In the genomic region with DNA sequence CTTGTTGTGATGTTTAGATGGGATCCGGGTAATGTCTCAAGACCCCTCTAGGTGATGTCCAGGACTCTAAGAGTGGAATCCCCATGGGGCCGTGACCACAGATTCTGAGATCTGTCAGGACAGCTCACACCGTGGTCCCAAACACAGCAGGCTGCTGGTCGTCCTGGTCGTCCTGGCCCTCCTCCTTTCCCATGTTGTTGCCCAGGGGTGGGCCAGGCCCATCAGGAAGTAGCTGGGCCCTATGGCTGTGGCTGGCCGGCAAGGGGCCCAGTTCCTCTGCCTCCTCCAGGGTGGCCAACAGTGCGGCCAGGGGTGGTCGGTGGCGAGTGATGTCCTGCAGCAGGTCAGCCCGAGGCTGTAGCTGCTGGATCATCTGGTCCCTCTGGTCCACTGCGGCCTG, we compare ENCODE assay signal across 11 mouse cellular contexts. TPM values are rescaled to one million over a fixed set of nuclear protein-coding genes. Genes with fewer than 3 reads are reported as not detected.
DNase-seq lines count a peak whose midpoint lies in the region; ATAC-seq and TF ChIP-seq lines count a peak whose summit lies in the region.
"Had no signal": no experiment of that assay in that cellular context is flagged by ENCODE, and none has a peak within 500 bp of the region (broad histone marks: within the 10 kb centered on the region; RNA-seq: fewer than 3 reads in every experiment).

No protein-coding gene starts in this region.

- ATAC-seq in heart, embryonic 12.5 days (ENCODE audit: insufficient number of reproducible peaks, low FRiP score): no peak
- no peak for ATAC-seq in embryonic facial prominence, embryonic 14.5 days (ENCODE audit: low read depth)
- no peak for ATAC-seq in limb, embryonic 13.5 days (ENCODE audit: low FRiP score, low read depth)
- no peak for ATAC-seq in activated CD4-positive, CD25-positive, alpha-beta regulatory T cell, adult 4 months

- H3K4me1 ChIP-seq in heart, embryonic 12.5 days (replicated peaks): peaks cover 44% of the 10 kb centered on the region
- no peaks in the 10 kb centered on the region for H3K4me1 ChIP-seq in ES-Bruce4 (ENCODE audit: control insufficient read depth, insufficient read depth, low read length)
- peaks cover 22% of the 10 kb centered on the region for H3K4me1 ChIP-seq in embryonic facial prominence, embryonic 14.5 days (ENCODE audit: control insufficient read depth, insufficient read depth, low read length)
- H3K4me1 ChIP-seq in limb, embryonic 13.5 days: peaks cover 34% of the 10 kb centered on the region

- TF ChIP-seq POLR2A in ES-Bruce4 (IDR thresholded peaks at IDR 0.05; ENCODE audit: insufficient read depth, low read length): no peak

- peaks cover 26% of the 10 kb centered on the region for H3K36me3 ChIP-seq in heart, embryonic 12.5 days
- H3K36me3 ChIP-seq in ES-Bruce4 (ENCODE audit: control insufficient read depth, insufficient read depth, low read length, poor library complexity, severe bottlenecking): peaks cover 6% of the 10 kb centered on the region
- peaks cover 22% of the 10 kb centered on the region for H3K36me3 ChIP-seq in embryonic facial prominence, embryonic 14.5 days (ENCODE audit: control insufficient read depth, insufficient read depth, low read length)
- H3K36me3 ChIP-seq in limb, embryonic 13.5 days: peaks cover 45% of the 10 kb centered on the region

- H3K9ac ChIP-seq in heart, embryonic 12.5 days: peak overlapping the region; percentile 51
- no peak overlapping the region for H3K9ac ChIP-seq in ES-Bruce4 (ENCODE audit: low read depth, poor library complexity, severe bottlenecking)
- H3K9ac ChIP-seq in embryonic facial prominence, embryonic 14.5 days (ENCODE audit: low read depth, low read length): peak overlapping the region; percentile 86; the same call in 1 of the 2 replicates
- peak overlapping the region; percentile 84; the same call in 1 of the 2 replicates for H3K9ac ChIP-seq in limb, embryonic 13.5 days

- 47% methylated on average over 11 of the region's 11 CpGs for WGBS in heart, embryonic 12.5 days
- whole genome bisulfite sequencing in embryonic facial prominence, embryonic 14.5 days: 43% methylated on average over 11 of the region's 11 CpGs
- WGBS in limb, embryonic 13.5 days: 60% methylated on average over 11 of the region's 11 CpGs

- peak overlapping the region; percentile 91 for H3K4me2 ChIP-seq in heart, embryonic 12.5 days
- peak overlapping the region; percentile 73 for H3K4me2 ChIP-seq in embryonic facial prominence, embryonic 14.5 days (ENCODE audit: low read depth, low read length)
- peak overlapping the region; percentile 80 for H3K4me2 ChIP-seq in limb, embryonic 13.5 days (replicated peaks)

- H3K4me3 ChIP-seq in heart, embryonic 12.5 days: 0 out of 2 replicates have a peak overlapping the region, but pooled peaks have one; percentile 94
- H3K4me3 ChIP-seq in ES-Bruce4 (ENCODE audit: low read depth, low read length): peak overlapping the region; percentile 87; the same call in 1 of the 2 replicates
- H3K4me3 ChIP-seq in embryonic facial prominence, embryonic 14.5 days (ENCODE audit: low read depth, low read length): no peak overlapping the region
- peak overlapping the region; percentile 67 for H3K4me3 ChIP-seq in limb, embryonic 13.5 days

- no peak for DNase-seq in heart, postnatal 4 days
- no peak for DNase-seq in embryonic facial prominence, embryonic 14.5 days (ENCODE audit: low spot score)
- DNase-seq in layer of hippocampus, adult 18-20 months (ENCODE audit: low spot score in 2 of 2): no peak
- DNase-seq in lung, postnatal 14 days: no peak
- DNase-seq: right cerebral cortex, postnatal 4 days had no signal

- TF ChIP-seq EP300 in ES-Bruce4 (IDR thresholded peaks at IDR 0.05; ENCODE audit: insufficient read depth, low read depth, low read length): no peak

- H3K27me3 ChIP-seq in heart, embryonic 12.5 days (replicated peaks): no peaks in the 10 kb centered on the region
- H3K27me3 ChIP-seq in ES-Bruce4 (ENCODE audit: control insufficient read depth, insufficient read depth, low read length, poor library complexity, severe bottlenecking): no peaks in the 10 kb centered on the region
- no peaks in the 10 kb centered on the region for H3K27me3 ChIP-seq in embryonic facial prominence, embryonic 14.5 days (replicated peaks; ENCODE audit: control insufficient read depth, insufficient read depth, low read length)
- H3K27me3 ChIP-seq in limb, embryonic 13.5 days: no peaks in the 10 kb centered on the region

- TF ChIP-seq CTCF in ES-Bruce4 (IDR thresholded peaks at IDR 0.05; ENCODE audit: low read depth, low read length): no peak

- H3K9me3 ChIP-seq in heart, embryonic 12.5 days (replicated peaks): no peaks in the 10 kb centered on the region
- no peaks in the 10 kb centered on the region for H3K9me3 ChIP-seq in ES-Bruce4 (replicated peaks; ENCODE audit: control insufficient read depth, insufficient read depth, low read length, poor library complexity, severe bottlenecking)
- H3K9me3 ChIP-seq in embryonic facial prominence, embryonic 14.5 days (ENCODE audit: control insufficient read depth, low read length): no peaks in the 10 kb centered on the region
- H3K9me3 ChIP-seq in limb, embryonic 13.5 days: no peaks in the 10 kb centered on the region

- H3K27ac ChIP-seq in heart, embryonic 12.5 days (ENCODE audit: poor library complexity, severe bottlenecking): no peak overlapping the region
- no peak overlapping the region for H3K27ac ChIP-seq in ES-Bruce4 (ENCODE audit: insufficient read depth, low read length)
- H3K27ac ChIP-seq in embryonic facial prominence, embryonic 14.5 days (replicated peaks; ENCODE audit: low read depth, low read length): no peak overlapping the region
- no peak overlapping the region for H3K27ac ChIP-seq in limb, embryonic 13.5 days

RNA-seq across cellular contexts. Expression of a gene that starts 2.2 kb away (rescaled TPM):
- polyA plus RNA-seq in heart, embryonic 12.5 days (2016; fragmentation: Nextera tagmentation; extraction: Ambion mirVana): 638 and 663 TPM in 2 replicates
- 100 to 1,000 TPM; 705 to 809 TPM for total RNA-seq in heart, postnatal 4 days (2021)
- polyA plus RNA-seq in ES-Bruce4 (2011; ENCODE audit: insufficient read depth, insufficient read length, low read depth, missing spikeins): 152 and 177 TPM in 2 replicates
- 424 and 466 TPM in 2 replicates for polyA plus RNA-seq in embryonic facial prominence, embryonic 14.5 days (2014; fragmentation: Nextera tagmentation; extraction: Ambion mirVana)
- polyA plus RNA-seq in limb, embryonic 13.5 days (2015; fragmentation: Nextera tagmentation; extraction: Ambion mirVana): 431 and 434 TPM in 2 replicates
- 100 to 1,000 TPM; 213 to 228 TPM for total RNA-seq in layer of hippocampus, adult 18-20 months (2021)
- 100 to 1,000 TPM; 272 to 279 TPM for polyA plus RNA-seq in activated CD4-positive, CD25-positive, alpha-beta regulatory T cell, adult 4 months (2017; shearing (Covaris generic))

RNA-seq across cellular contexts. Expression of a gene that starts 2.5 kb away (rescaled TPM):
- polyA plus RNA-seq in heart, embryonic 12.5 days (2016; fragmentation: Nextera tagmentation; extraction: Ambion mirVana): 12.1 and 12.9 TPM in 2 replicates
- 1 to 10 TPM; 5.3 to 8.0 TPM for total RNA-seq in heart, postnatal 4 days (2021)
- polyA plus RNA-seq in ES-Bruce4 (2011; ENCODE audit: insufficient read depth, insufficient read length, low read depth, missing spikeins): 23.2 and 24.2 TPM in 2 replicates
- polyA plus RNA-seq in embryonic facial prominence, embryonic 14.5 days (2014; fragmentation: Nextera tagmentation; extraction: Ambion mirVana): 18.6 and 21.4 TPM in 2 replicates
- 20.2 and 21.3 TPM in 2 replicates for polyA plus RNA-seq in limb, embryonic 13.5 days (2015; fragmentation: Nextera tagmentation; extraction: Ambion mirVana)
- 10 to 100 TPM in 1 of 2 experiments, 1 to 10 TPM in 1; 9.6 to 10.2 TPM for total RNA-seq in layer of hippocampus, adult 18-20 months (2021)
- 1 to 10 TPM; 6.0 TPM for polyA plus RNA-seq in activated CD4-positive, CD25-positive, alpha-beta regulatory T cell, adult 4 months (2017; shearing (Covaris generic))

RNA-seq across cellular contexts. Expression of a gene that starts 42.0 kb away (rescaled TPM):
- polyA plus RNA-seq in heart, embryonic 12.5 days (2016; fragmentation: Nextera tagmentation; extraction: Ambion mirVana): 7.5 and 9.0 TPM in 2 replicates
- 10 to 100 TPM; 22.4 to 22.5 TPM for total RNA-seq in heart, postnatal 4 days (2021)
- 8.1 and 10.8 TPM in 2 replicates for polyA plus RNA-seq in ES-Bruce4 (2011; ENCODE audit: insufficient read depth, insufficient read length, low read depth, missing spikeins)
- polyA plus RNA-seq in embryonic facial prominence, embryonic 14.5 days (2014; fragmentation: Nextera tagmentation; extraction: Ambion mirVana): 14.0 and 17.4 TPM in 2 replicates
- polyA plus RNA-seq in limb, embryonic 13.5 days (2015; fragmentation: Nextera tagmentation; extraction: Ambion mirVana): 14.1 TPM in 2 replicates
- 1 to 10 TPM; 1.6 to 3.4 TPM for total RNA-seq in layer of hippocampus, adult 18-20 months (2021)
- not detected for polyA plus RNA-seq in activated CD4-positive, CD25-positive, alpha-beta regulatory T cell, adult 4 months (2017; shearing (Covaris generic))
- total RNA-seq: hematopoietic stem cell, adult 5-6 weeks; monocyte, adult 5-6 weeks had no signal

RNA-seq across cellular contexts. Expression of a gene that starts 42.3 kb away (rescaled TPM):
- 63.2 and 64.5 TPM in 2 replicates for polyA plus RNA-seq in heart, embryonic 12.5 days (2016; fragmentation: Nextera tagmentation; extraction: Ambion mirVana)
- 10 to 100 TPM; 60.5 to 61.8 TPM for total RNA-seq in heart, postnatal 4 days (2021)
- polyA plus RNA-seq in ES-Bruce4 (2011; ENCODE audit: insufficient read depth, insufficient read length, low read depth, missing spikeins): 72.6 and 75.6 TPM in 2 replicates
- 78.8 and 87.8 TPM in 2 replicates for polyA plus RNA-seq in embryonic facial prominence, embryonic 14.5 days (2014; fragmentation: Nextera tagmentation; extraction: Ambion mirVana)
- 102 and 105 TPM in 2 replicates for polyA plus RNA-seq in limb, embryonic 13.5 days (2015; fragmentation: Nextera tagmentation; extraction: Ambion mirVana)
- 10 to 100 TPM; 87.2 to 89.0 TPM for total RNA-seq in layer of hippocampus, adult 18-20 months (2021)
- polyA plus RNA-seq in activated CD4-positive, CD25-positive, alpha-beta regulatory T cell, adult 4 months (2017; shearing (Covaris generic)): 10 to 100 TPM; 40.5 to 56.7 TPM

RNA-seq across cellular contexts. Expression of a gene that starts 49.2 kb away (rescaled TPM):
- 33.3 and 34.8 TPM in 2 replicates for polyA plus RNA-seq in heart, embryonic 12.5 days (2016; fragmentation: Nextera tagmentation; extraction: Ambion mirVana)
- 10 to 100 TPM; 22.8 to 23.5 TPM for total RNA-seq in heart, postnatal 4 days (2021)
- polyA plus RNA-seq in ES-Bruce4 (2011; ENCODE audit: insufficient read depth, insufficient read length, low read depth, missing spikeins): 18.4 and 18.9 TPM in 2 replicates
- polyA plus RNA-seq in embryonic facial prominence, embryonic 14.5 days (2014; fragmentation: Nextera tagmentation; extraction: Ambion mirVana): 33.3 and 42.0 TPM in 2 replicates
- polyA plus RNA-seq in limb, embryonic 13.5 days (2015; fragmentation: Nextera tagmentation; extraction: Ambion mirVana): 47.7 and 50.5 TPM in 2 replicates
- 10 to 100 TPM; 63.4 to 68.8 TPM for total RNA-seq in layer of hippocampus, adult 18-20 months (2021)
- 10 to 100 TPM; 24.3 to 32.7 TPM for polyA plus RNA-seq in activated CD4-positive, CD25-positive, alpha-beta regulatory T cell, adult 4 months (2017; shearing (Covaris generic))
